Comparison of ENCODE assay signal across 21 mouse cellular contexts in genomic region chr9:32046791-32047190, GRCm38 (mm10).
DNase-seq lines count a peak whose midpoint lies in the region; ATAC-seq and TF ChIP-seq lines count a peak whose summit lies in the region.
"Had no signal": no experiment of that assay in that cellular context is flagged by ENCODE, and none has a peak within 500 bp of the region (broad histone marks: within the 10 kb centered on the region; RNA-seq: fewer than 3 reads in every experiment).

No protein-coding gene starts in this region.

- no peak for TF ChIP-seq CTCF in hindbrain, postnatal 0 days (IDR thresholded peaks at IDR 0.05; ENCODE audit: low read depth)
- no peak for TF ChIP-seq CTCF in liver, adult 2 months (IDR thresholded peaks at IDR 0.05; ENCODE audit: low read depth, low read length)

- DNase-seq in hindbrain, postnatal 0 days (ENCODE audit: low spot score): no peak
- DNase-seq in hindbrain, embryonic 14.5 days (ENCODE audit: low spot score): no peak
- DNase-seq in liver, adult 2 months (ENCODE audit: extremely low read depth, low read depth, low spot score): peak; percentile 75
- DNase-seq in retina, embryonic 14.5 days (ENCODE audit: low spot score): peak; percentile 7
- DNase-seq in cerebellum, adult 18-20 months: no peak
- DNase-seq: adrenal gland, adult 8-10 months; adrenal gland, postnatal 14 days; adrenal gland, postnatal 36 days; cerebellum, adult 11 months; cerebellum, adult 9-10 months; cerebellum, postnatal 10 days; cerebellum, postnatal 25 days had no signal

- no peaks in the 10 kb centered on the region for H3K4me1 ChIP-seq in hindbrain, postnatal 0 days (ENCODE audit: insufficient read depth, low read length)
- H3K4me1 ChIP-seq in hindbrain, embryonic 14.5 days (replicated peaks; ENCODE audit: control insufficient read depth, insufficient read depth, low read length): no peaks in the 10 kb centered on the region
- peaks cover 17% of the 10 kb centered on the region for H3K4me1 ChIP-seq in liver, adult 2 months (ENCODE audit: control insufficient read depth, insufficient read depth, low read length)
- no peaks in the 10 kb centered on the region for H3K4me1 ChIP-seq in liver, embryonic 12.5 days
- H3K4me1 ChIP-seq: forebrain, embryonic 12.5 days had no signal

- no peak overlapping the region for H3K4me2 ChIP-seq in hindbrain, postnatal 0 days (ENCODE audit: low read depth, low read length)
- no peak overlapping the region for H3K4me2 ChIP-seq in hindbrain, embryonic 14.5 days (replicated peaks)
- no peak overlapping the region for H3K4me2 ChIP-seq in liver, embryonic 12.5 days
- H3K4me2 ChIP-seq: embryonic facial prominence, embryonic 12.5 days; forebrain, embryonic 12.5 days had no signal

- ATAC-seq in hindbrain, postnatal 0 days: no peak
- ATAC-seq in hindbrain, embryonic 14.5 days (ENCODE audit: low FRiP score): no peak
- ATAC-seq in liver, embryonic 12.5 days: no peak
- ATAC-seq in erythroid progenitor cell, adult 5-6 weeks (replicated peaks; ENCODE audit: low FRiP score, poor library complexity, severe bottlenecking): no peak
- ATAC-seq: activated CD4-positive, CD25-positive, alpha-beta regulatory T cell, adult 4 months; forebrain, embryonic 14.5 days; forebrain, embryonic 16.5 days had no signal

- H3K79me2 ChIP-seq in liver, adult 2 months (ENCODE audit: control insufficient read depth, insufficient read depth, low read length): peaks cover 42% of the 10 kb centered on the region; the same call in 1 of the 2 replicates

- 0 out of 2 replicates have a peak overlapping the region, but pooled peaks have one; percentile 15 for H3K27ac ChIP-seq in hindbrain, postnatal 0 days
- H3K27ac ChIP-seq in hindbrain, embryonic 14.5 days: no peak overlapping the region
- H3K27ac ChIP-seq in liver, adult 2 months (replicated peaks; ENCODE audit: insufficient read depth, low read depth, low read length): peak overlapping the region; percentile 73
- H3K27ac ChIP-seq in liver, embryonic 12.5 days: no peak overlapping the region
- H3K27ac ChIP-seq: embryonic facial prominence, embryonic 10.5 days; embryonic facial prominence, embryonic 12.5 days; forebrain, embryonic 10.5 days; forebrain, embryonic 12.5 days had no signal

- TF ChIP-seq POLR2A in liver, adult 2 months (IDR thresholded peaks at IDR 0.05; ENCODE audit: extremely low read depth, insufficient read depth, low read length): no peak

- no peaks in the 10 kb centered on the region for H3K27me3 ChIP-seq in hindbrain, postnatal 0 days (ENCODE audit: insufficient read depth, low read length)
- no peaks in the 10 kb centered on the region for H3K27me3 ChIP-seq in hindbrain, embryonic 14.5 days (ENCODE audit: control insufficient read depth, insufficient read depth, low read length)
- no peaks in the 10 kb centered on the region for H3K27me3 ChIP-seq in liver, adult 2 months (ENCODE audit: control insufficient read depth, insufficient read depth, low read length)
- H3K27me3 ChIP-seq in liver, embryonic 12.5 days (replicated peaks): no peaks in the 10 kb centered on the region
- H3K27me3 ChIP-seq: embryonic facial prominence, embryonic 12.5 days; forebrain, embryonic 12.5 days had no signal

- no peaks in the 10 kb centered on the region for H3K36me3 ChIP-seq in hindbrain, postnatal 0 days (ENCODE audit: insufficient read depth, low read length)
- no peaks in the 10 kb centered on the region for H3K36me3 ChIP-seq in hindbrain, embryonic 14.5 days (replicated peaks; ENCODE audit: control insufficient read depth, insufficient read depth)
- no peaks in the 10 kb centered on the region for H3K36me3 ChIP-seq in liver, adult 2 months (ENCODE audit: control insufficient read depth, insufficient read depth, low read length)
- no peaks in the 10 kb centered on the region for H3K36me3 ChIP-seq in liver, embryonic 12.5 days
- H3K36me3 ChIP-seq: embryonic facial prominence, embryonic 10.5 days; embryonic facial prominence, embryonic 12.5 days; forebrain, embryonic 12.5 days had no signal

- H3K9ac ChIP-seq in hindbrain, postnatal 0 days (replicated peaks; ENCODE audit: low read length): no peak overlapping the region
- H3K9ac ChIP-seq in hindbrain, embryonic 14.5 days: no peak overlapping the region
- H3K9ac ChIP-seq in liver, adult 2 months (ENCODE audit: low read depth, low read length): no peak overlapping the region
- no peak overlapping the region for H3K9ac ChIP-seq in liver, embryonic 12.5 days
- H3K9ac ChIP-seq: embryonic facial prominence, embryonic 12.5 days; forebrain, embryonic 12.5 days had no signal

- no peak overlapping the region for H3K4me3 ChIP-seq in hindbrain, postnatal 0 days (ENCODE audit: low read length)
- no peak overlapping the region for H3K4me3 ChIP-seq in hindbrain, embryonic 14.5 days (replicated peaks; ENCODE audit: low read length)
- no peak overlapping the region for H3K4me3 ChIP-seq in liver, adult 2 months (ENCODE audit: insufficient read depth, low read depth, low read length)
- no peak overlapping the region for H3K4me3 ChIP-seq in liver, embryonic 12.5 days
- H3K4me3 ChIP-seq: embryonic facial prominence, embryonic 10.5 days; embryonic facial prominence, embryonic 12.5 days; forebrain, embryonic 10.5 days; forebrain, embryonic 12.5 days had no signal

- H3K9me3 ChIP-seq in hindbrain, postnatal 0 days (ENCODE audit: low read length): no peaks in the 10 kb centered on the region
- H3K9me3 ChIP-seq in hindbrain, embryonic 14.5 days (ENCODE audit: control insufficient read depth, low read length): no peaks in the 10 kb centered on the region
- H3K9me3 ChIP-seq in liver, embryonic 12.5 days (replicated peaks): no peaks in the 10 kb centered on the region
- H3K9me3 ChIP-seq: embryonic facial prominence, embryonic 10.5 days; embryonic facial prominence, embryonic 12.5 days; forebrain, embryonic 10.5 days; forebrain, embryonic 12.5 days had no signal

- WGBS in hindbrain, postnatal 0 days: 84% methylated on average over 3 of the region's 3 CpGs
- WGBS in hindbrain, embryonic 14.5 days: 88% methylated on average over 3 of the region's 3 CpGs
- WGBS in liver, adult 2 months: 25% methylated on average over 3 of the region's 3 CpGs
- 82% methylated on average over 3 of the region's 3 CpGs for WGBS in liver, embryonic 12.5 days (ENCODE audit: insufficient replicate concordance)

Comparison
In these comparisons a context has a peak if more than half of its experiments do, and no peak if none do; other contexts are left out.
1. H3K27ac ChIP-seq: peak in hindbrain, postnatal 0 days (single experiment) and liver, adult 2 months (single experiment); none in hindbrain, embryonic 14.5 days (single experiment) and liver, embryonic 12.5 days (single experiment).
2. DNase-seq: peak in liver, adult 2 months (single experiment) and retina, embryonic 14.5 days (single experiment); none in hindbrain, postnatal 0 days (single experiment), hindbrain, embryonic 14.5 days (single experiment) and cerebellum, adult 18-20 months (0 of 2).